Mouse (Mus musculus) stomach, embryonic 16.5 days (tissue): ENCODE measurements around the gene Brwd3. TPM values are rescaled to one million over a fixed set of nuclear protein-coding genes. Genes with fewer than 3 reads are reported as not detected.

Experiments
- polyA plus RNA-seq: library from polyadenylated mRNA; unstranded; fragments of >200 nt; fragmentation: Nextera tagmentation; extraction: Ambion mirVana; gene quantifications from 2 replicates; pipeline ENCODE4 v1.2.1, GENCODE M21; 2015

The Brwd3 gene
- polyA plus RNA-seq, 1 experiment from 2014 or later = 3.2 TPM

Other genes with a start within 250 kb of the Brwd3 start
- 0.26 TPM in 1 of 2 replicates, not detected in the other for gene Gm379, start 169.5 kb downstream of the Brwd3 start, polyA plus RNA-seq
- gene Hmgn5, start 179.0 kb upstream of the Brwd3 start, polyA plus RNA-seq = 18.9 and 25.0 TPM in 2 replicates